Mouse (Mus musculus): ENCODE results near the gene Ptprs. TPM values are rescaled to one million over a fixed set of nuclear protein-coding genes. Genes with fewer than 3 reads are reported as not detected.

The Ptprs gene
- polyA plus RNA-seq, 1 experiment from 2014 or later = 76.1 TPM

DNA sequence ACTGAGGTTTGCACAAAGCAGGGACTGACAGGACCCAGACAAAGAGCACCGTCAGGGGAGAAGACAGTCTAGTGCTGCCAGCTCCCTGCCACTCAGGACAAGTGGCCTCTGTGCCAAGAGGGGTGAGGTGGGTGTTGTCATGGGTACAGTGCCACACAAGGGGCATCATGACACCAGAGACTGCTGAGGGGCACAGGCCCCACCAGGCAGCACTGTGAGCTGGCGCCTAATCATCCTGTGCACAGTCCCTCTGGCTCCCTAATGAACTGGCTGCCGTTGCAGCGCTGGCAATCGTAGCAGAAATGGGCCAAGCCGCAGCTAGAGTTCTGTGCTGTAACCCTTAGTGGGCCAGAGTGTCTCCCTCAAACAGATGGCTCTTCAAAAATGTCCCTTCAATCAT lies 96.0 kb downstream of the Ptprs start:
- Histone ChIP-seq H3K9ac (replicated peaks; ENCODE audit: low read length) (no peak overlapping the region), H3K36me3 (ENCODE audit: insufficient read depth, low read length) (peaks cover 9% of the 10 kb centered on the region), H3K4me1 (ENCODE audit: insufficient read depth, low read length) (peaks cover 65% of the 10 kb centered on the region), H3K9me3 (ENCODE audit: low read length) (no peaks in the 10 kb centered on the region), H3K27ac (ENCODE audit: low read length) (peak overlapping the region; percentile 95), H3K4me2 (replicated peaks; ENCODE audit: low read depth, low read length) (no peak overlapping the region), H3K27me3 (ENCODE audit: insufficient read depth, low read length) (no peaks in the 10 kb centered on the region), H3K4me3 (ENCODE audit: low read length) (no peak overlapping the region)
- 37% methylated on average over 6 of the region's 6 CpGs for WGBS
- no peak for ATAC-seq (ENCODE audit: low FRiP score, low TSS enrichment)

DNA sequence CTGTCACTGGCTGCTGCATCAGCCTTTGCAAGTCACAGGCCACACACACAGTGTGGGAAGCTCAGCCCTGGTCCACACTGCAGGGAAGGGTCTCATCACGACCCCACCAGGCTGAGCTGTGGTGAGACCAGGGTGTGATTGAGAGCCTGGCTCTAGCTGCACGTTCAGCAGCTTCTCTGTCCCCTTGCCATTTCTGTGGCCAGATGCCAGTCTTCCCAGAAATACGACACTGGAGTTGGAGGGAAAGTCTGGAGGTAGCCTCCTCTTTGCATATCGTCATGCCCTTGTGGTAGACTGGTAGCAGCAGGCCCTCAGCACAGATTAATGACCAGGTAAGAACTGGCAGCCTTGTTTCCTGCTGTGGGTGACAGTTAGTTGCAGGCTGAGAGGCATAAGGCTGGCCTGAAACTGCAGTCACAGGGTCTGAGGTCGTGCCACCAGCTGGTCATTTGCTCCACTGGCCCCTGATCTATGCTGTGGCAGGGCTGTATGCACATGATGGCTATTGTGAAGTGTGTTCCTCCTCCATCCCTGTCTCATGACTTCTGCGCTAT lies 96.9 kb downstream of the Ptprs start:
- peak overlapping the region; percentile 95 for H3K27ac ChIP-seq (ENCODE audit: low read length)
- ATAC-seq (ENCODE audit: low FRiP score, low TSS enrichment) = peak; percentile 35; the same call in 1 of the 2 replicates
- no peaks in the 10 kb centered on the region for H3K9me3 ChIP-seq (ENCODE audit: low read length)
- H3K27me3 ChIP-seq (ENCODE audit: insufficient read depth, low read length) = no peaks in the 10 kb centered on the region
- peaks cover 9% of the 10 kb centered on the region for H3K36me3 ChIP-seq (ENCODE audit: insufficient read depth, low read length)
- H3K9ac ChIP-seq (replicated peaks; ENCODE audit: low read length) = no peak overlapping the region; the same call in 1 of the 2 replicates
- WGBS = 34% methylated on average over 6 of the region's 6 CpGs
- no peak overlapping the region for H3K4me2 ChIP-seq (replicated peaks; ENCODE audit: low read depth, low read length)
- peaks cover 56% of the 10 kb centered on the region for H3K4me1 ChIP-seq (ENCODE audit: insufficient read depth, low read length)
- H3K4me3 ChIP-seq (ENCODE audit: low read length) = no peak overlapping the region

DNA sequence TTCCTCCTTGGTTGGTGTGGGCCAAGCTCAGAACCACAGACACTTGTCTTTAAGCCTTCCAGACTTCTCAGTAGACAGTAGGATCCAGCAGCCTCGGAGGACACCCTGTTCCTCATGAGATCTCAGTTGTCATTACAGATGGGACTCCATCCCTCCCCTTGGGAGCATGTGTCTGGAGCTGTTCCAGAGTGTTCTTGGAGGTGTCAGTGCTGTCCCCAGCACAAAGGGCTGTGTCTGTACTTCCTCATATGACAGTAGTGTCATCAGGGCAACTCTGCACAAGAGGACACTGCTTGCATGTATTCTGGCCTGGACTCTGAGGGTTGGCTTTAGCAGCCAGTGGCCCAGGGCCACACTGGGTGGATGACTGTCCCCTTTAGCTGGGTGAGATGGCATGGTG lies 101.4 kb downstream of the Ptprs start:
- H3K4me2 ChIP-seq (replicated peaks; ENCODE audit: low read depth, low read length) = no peak overlapping the region
- no peaks in the 10 kb centered on the region for H3K27me3 ChIP-seq (ENCODE audit: insufficient read depth, low read length)
- no peak overlapping the region for H3K9ac ChIP-seq (replicated peaks; ENCODE audit: low read length)
- no peak for ATAC-seq (ENCODE audit: low FRiP score, low TSS enrichment)
- H3K27ac ChIP-seq (ENCODE audit: low read length) = no peak overlapping the region
- no peak overlapping the region for H3K4me3 ChIP-seq (ENCODE audit: low read length)
- H3K36me3 ChIP-seq (ENCODE audit: insufficient read depth, low read length) = peaks cover 17% of the 10 kb centered on the region
- no peaks in the 10 kb centered on the region for H3K9me3 ChIP-seq (ENCODE audit: low read length)
- peaks cover 17% of the 10 kb centered on the region for H3K4me1 ChIP-seq (ENCODE audit: insufficient read depth, low read length)
- WGBS = 87% methylated on average over 1 of the region's 1 CpGs

DNA sequence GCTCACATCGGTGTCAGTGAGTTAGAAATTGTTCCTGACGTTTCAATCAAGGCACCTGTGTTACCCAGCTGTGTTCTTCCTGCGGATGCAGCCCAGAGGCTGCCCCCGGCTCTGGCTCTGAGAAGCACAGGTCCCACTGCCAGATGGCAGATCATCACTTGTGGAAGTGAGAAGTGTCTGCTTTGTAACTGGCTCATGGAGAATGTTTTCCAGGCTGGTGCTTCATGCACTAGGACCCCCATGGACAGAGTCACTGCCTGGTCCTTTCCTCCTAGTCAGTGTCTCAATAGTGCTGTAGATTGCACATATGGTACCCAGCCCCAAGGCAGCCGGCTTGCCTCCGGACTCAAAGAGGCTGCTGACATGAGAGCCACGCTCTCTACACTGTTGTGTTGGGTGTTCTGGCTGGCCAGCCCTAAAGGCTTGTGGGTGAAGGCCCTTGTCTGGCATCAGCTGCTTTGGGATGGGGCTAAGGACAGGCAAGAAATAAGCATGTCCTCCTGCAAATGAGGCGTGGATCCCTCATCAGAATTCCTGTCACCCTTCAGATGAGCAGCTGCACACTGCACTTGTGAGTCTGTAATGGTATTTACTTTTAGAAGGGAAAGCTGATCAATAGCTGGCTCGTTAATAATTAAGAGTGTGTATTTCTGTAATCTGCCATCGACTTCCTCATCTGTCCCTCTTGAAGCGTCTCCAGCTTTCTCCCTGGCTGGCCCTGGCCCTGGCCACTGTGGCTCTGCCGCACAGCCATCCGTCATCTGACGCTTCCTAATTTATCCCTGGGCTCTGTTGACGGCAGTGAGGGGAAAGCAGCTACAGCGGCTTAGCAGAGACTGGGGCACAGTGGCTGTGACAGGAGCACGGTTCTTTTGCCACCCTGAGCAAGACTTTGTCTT lies 102.9 kb downstream of the Ptprs start:
- Histone ChIP-seq H3K36me3 (ENCODE audit: insufficient read depth, low read length) (peaks cover 22% of the 10 kb centered on the region), H3K4me3 (ENCODE audit: low read length) (no peak overlapping the region), H3K9me3 (ENCODE audit: low read length) (no peaks in the 10 kb centered on the region), H3K4me1 (ENCODE audit: insufficient read depth, low read length) (peaks cover 3% of the 10 kb centered on the region; the same call in 1 of the 2 replicates), H3K27ac (ENCODE audit: low read length) (no peak overlapping the region), H3K27me3 (ENCODE audit: insufficient read depth, low read length) (no peaks in the 10 kb centered on the region), H3K4me2 (replicated peaks; ENCODE audit: low read depth, low read length) (no peak overlapping the region), H3K9ac (replicated peaks; ENCODE audit: low read length) (no peak overlapping the region)
- no peak for ATAC-seq (ENCODE audit: low FRiP score, low TSS enrichment)
- WGBS = 73% methylated on average over 17 of the region's 17 CpGs

DNA sequence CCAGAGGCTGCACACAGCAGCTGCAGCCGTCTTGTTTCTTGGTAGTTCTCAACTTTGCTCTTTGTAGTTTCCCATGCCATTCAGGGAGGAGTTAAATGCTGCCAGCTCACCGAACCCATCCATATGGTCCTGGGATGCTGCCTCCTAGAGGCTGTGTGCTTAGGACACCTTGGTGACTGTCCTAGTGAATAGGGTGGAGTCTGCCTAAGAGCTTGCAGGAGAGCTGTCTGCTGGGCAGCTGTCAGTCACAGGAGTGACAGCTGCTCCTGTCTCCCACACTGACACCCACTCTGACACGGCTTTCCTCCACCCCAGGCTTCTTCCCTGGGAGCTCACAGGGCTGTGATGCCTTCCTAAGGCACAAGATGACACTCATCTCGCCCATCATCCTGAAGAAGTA lies 104.2 kb downstream of the Ptprs start:
- no peak overlapping the region for H3K4me2 ChIP-seq (replicated peaks; ENCODE audit: low read depth, low read length)
- no peaks in the 10 kb centered on the region for H3K4me1 ChIP-seq (ENCODE audit: insufficient read depth, low read length)
- peaks cover 20% of the 10 kb centered on the region for H3K36me3 ChIP-seq (ENCODE audit: insufficient read depth, low read length)
- H3K4me3 ChIP-seq (ENCODE audit: low read length) = no peak overlapping the region
- WGBS = 63% methylated on average over 4 of the region's 4 CpGs
- H3K9me3 ChIP-seq (ENCODE audit: low read length) = no peaks in the 10 kb centered on the region
- ATAC-seq (ENCODE audit: low FRiP score, low TSS enrichment) = no peak
- no peaks in the 10 kb centered on the region for H3K27me3 ChIP-seq (ENCODE audit: insufficient read depth, low read length)
- H3K9ac ChIP-seq (replicated peaks; ENCODE audit: low read length) = no peak overlapping the region
- no peak overlapping the region for H3K27ac ChIP-seq (ENCODE audit: low read length)

DNA sequence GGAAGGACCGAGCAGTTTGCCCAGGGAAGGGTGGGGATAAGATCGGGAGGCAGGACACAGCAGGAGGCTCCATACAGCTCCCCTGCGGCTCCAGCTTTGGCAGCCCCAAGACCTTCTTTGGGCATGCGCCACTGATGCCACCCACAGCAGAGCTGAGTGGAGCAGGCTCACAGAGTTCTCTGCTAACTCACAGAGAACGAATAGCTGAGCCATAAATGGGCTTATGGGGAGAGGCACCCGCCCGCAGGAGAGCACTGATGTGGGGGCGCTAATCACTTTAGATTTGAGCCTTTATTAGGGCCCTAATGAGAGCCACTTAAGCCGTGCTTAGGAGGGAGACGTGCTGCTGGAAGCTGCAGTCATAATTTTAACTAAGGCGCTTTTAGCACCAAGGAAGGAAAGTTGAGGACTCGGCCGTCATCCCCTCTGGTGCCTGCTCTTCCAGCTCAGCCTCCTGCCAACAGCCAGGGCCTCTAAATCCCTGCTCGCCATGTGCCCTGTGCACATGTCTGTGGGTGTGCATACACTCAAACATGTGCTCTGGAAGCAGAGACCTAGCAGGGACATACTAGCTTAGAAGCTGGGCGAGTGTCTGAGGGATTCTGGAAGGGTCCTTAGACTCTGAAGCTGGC lies 105.1 kb downstream of the Ptprs start:
- no peak overlapping the region for H3K4me3 ChIP-seq (ENCODE audit: low read length)
- no peak overlapping the region for H3K4me2 ChIP-seq (replicated peaks; ENCODE audit: low read depth, low read length)
- peaks cover 6% of the 10 kb centered on the region for H3K4me1 ChIP-seq (ENCODE audit: insufficient read depth, low read length)
- H3K36me3 ChIP-seq (ENCODE audit: insufficient read depth, low read length) = peaks cover 17% of the 10 kb centered on the region; the same call in 1 of the 2 replicates
- no peaks in the 10 kb centered on the region for H3K27me3 ChIP-seq (ENCODE audit: insufficient read depth, low read length)
- no peak overlapping the region for H3K9ac ChIP-seq (replicated peaks; ENCODE audit: low read length)
- no peak overlapping the region for H3K27ac ChIP-seq (ENCODE audit: low read length)
- ATAC-seq (ENCODE audit: low FRiP score, low TSS enrichment) = no peak
- 64% methylated on average over 15 of the region's 15 CpGs for WGBS
- no peaks in the 10 kb centered on the region for H3K9me3 ChIP-seq (ENCODE audit: low read length)

DNA sequence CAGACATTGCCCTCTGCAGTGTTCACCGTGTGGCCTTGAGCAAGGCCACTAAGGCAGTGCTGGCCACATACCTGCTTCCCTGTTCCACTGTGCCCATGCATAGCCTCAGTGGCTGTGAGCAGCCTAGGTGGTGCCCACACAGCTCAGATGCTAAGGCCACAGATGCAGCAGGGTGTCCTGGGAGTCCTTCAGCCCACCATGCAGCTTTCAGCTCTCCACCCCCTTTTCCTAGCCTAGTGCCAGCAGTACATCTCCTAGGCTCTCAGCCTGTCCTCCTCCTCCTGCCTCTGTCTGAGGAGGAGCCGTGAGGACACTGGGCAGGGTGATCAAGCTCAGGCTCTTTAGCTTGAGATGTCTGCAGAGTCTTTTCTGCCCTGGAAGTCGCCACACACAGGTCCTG lies 106.2 kb downstream of the Ptprs start:
- H3K27me3 ChIP-seq (ENCODE audit: insufficient read depth, low read length) = no peaks in the 10 kb centered on the region
- no peaks in the 10 kb centered on the region for H3K9me3 ChIP-seq (ENCODE audit: low read length)
- H3K4me1 ChIP-seq (ENCODE audit: insufficient read depth, low read length) = peaks cover 17% of the 10 kb centered on the region
- no peak overlapping the region for H3K4me2 ChIP-seq (replicated peaks; ENCODE audit: low read depth, low read length)
- no peak for ATAC-seq (ENCODE audit: low FRiP score, low TSS enrichment)
- H3K27ac ChIP-seq (ENCODE audit: low read length) = no peak overlapping the region
- H3K36me3 ChIP-seq (ENCODE audit: insufficient read depth, low read length) = peaks cover 13% of the 10 kb centered on the region; the same call in 1 of the 2 replicates
- no peak overlapping the region for H3K9ac ChIP-seq (replicated peaks; ENCODE audit: low read length)
- 91% methylated on average over 3 of the region's 3 CpGs for WGBS
- H3K4me3 ChIP-seq (ENCODE audit: low read length) = no peak overlapping the region

DNA sequence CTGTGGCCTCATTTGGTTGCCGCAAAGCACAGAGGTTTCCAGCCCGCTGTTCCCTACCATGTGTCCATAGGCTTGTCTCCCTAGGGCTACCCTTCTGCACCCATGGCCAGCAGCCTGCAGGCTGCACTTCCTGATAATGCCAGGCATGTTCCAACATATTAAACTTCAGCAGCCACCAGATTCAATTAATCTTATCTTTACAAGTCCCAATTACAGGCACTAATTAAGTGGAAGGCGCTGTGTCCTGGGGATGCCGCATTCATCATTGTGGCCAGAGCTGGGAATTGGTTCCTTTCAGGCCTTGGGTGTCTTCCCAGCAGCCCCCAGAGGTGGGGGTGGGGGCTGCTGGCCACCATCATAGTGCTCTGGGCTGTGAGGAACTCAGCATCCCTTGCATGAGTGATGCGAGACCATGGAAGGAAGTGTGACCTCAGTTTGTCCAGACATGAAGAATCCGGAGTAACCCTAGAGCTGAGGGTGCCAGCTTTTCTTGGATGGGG lies 107.9 kb downstream of the Ptprs start:
- Histone ChIP-seq H3K27ac (ENCODE audit: low read length) (no peak overlapping the region), H3K9me3 (ENCODE audit: low read length) (no peaks in the 10 kb centered on the region), H3K4me3 (ENCODE audit: low read length) (no peak overlapping the region), H3K4me1 (ENCODE audit: insufficient read depth, low read length) (peaks cover 19% of the 10 kb centered on the region), H3K9ac (replicated peaks; ENCODE audit: low read length) (no peak overlapping the region), H3K36me3 (ENCODE audit: insufficient read depth, low read length) (peaks cover 13% of the 10 kb centered on the region; the same call in 1 of the 2 replicates), H3K4me2 (replicated peaks; ENCODE audit: low read depth, low read length) (no peak overlapping the region), H3K27me3 (ENCODE audit: insufficient read depth, low read length) (no peaks in the 10 kb centered on the region)
- 82% methylated on average over 6 of the region's 6 CpGs for WGBS
- ATAC-seq (ENCODE audit: low FRiP score, low TSS enrichment) = no peak

DNA sequence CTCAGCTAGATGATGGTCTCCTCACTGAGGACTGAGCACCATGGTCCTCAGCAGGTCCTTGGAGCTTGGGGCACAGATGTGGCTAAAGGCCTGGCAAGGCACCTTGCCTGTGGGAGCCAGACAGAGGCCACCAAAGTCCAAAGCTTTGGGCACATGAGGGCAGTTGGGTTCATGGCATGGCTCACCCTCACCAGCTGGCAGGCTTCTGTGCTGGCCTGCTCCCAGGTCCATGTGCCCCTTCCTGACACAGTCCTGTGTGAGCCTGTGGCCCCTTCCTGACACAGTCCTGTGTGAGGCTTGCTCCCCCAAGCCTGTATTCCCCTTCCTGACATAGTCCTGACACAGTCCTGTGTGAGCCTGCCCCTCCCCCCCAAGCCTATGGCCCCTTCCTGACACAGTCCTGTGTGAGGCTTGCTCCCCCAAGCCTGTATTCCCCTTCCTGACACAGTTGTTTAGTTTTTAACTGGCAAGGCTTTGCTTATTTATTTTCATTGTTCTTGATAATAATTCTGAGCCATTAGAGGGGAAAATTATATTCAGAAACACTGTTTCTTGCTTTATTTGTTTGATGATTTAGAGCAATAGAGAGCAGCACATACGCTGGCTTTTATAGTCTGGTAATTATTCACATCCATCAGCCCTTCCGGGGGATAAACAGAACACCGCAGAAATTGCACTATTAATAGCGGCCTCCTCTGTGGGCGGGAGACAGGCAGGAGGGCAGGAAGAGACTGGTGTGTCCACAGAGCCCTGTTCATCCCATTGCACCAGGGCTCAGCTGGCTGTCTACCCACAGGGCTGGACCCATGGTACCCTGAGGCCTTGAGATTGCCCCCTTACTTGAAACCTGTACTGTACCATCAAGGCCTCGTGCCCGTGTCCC lies 110.3 kb downstream of the Ptprs start:
- Histone ChIP-seq H3K27ac (ENCODE audit: low read length) (peak overlapping the region; percentile 56), H3K36me3 (ENCODE audit: insufficient read depth, low read length) (peaks cover 13% of the 10 kb centered on the region; the same call in 1 of the 2 replicates), H3K4me1 (ENCODE audit: insufficient read depth, low read length) (peaks cover 19% of the 10 kb centered on the region), H3K9me3 (ENCODE audit: low read length) (no peaks in the 10 kb centered on the region), H3K4me2 (replicated peaks; ENCODE audit: low read depth, low read length) (no peak overlapping the region), H3K9ac (replicated peaks; ENCODE audit: low read length) (0 out of 2 replicates have a peak overlapping the region, but pooled peaks have one; percentile 12), H3K27me3 (ENCODE audit: insufficient read depth, low read length) (no peaks in the 10 kb centered on the region), H3K4me3 (ENCODE audit: low read length) (no peak overlapping the region)
- peak; percentile 68; the same call in 1 of the 2 replicates for ATAC-seq (ENCODE audit: low FRiP score, low TSS enrichment)
- WGBS = 35% methylated on average over 7 of the region's 7 CpGs
